ENCODE assay signal across 12 mouse cellular contexts in the genomic region with DNA sequence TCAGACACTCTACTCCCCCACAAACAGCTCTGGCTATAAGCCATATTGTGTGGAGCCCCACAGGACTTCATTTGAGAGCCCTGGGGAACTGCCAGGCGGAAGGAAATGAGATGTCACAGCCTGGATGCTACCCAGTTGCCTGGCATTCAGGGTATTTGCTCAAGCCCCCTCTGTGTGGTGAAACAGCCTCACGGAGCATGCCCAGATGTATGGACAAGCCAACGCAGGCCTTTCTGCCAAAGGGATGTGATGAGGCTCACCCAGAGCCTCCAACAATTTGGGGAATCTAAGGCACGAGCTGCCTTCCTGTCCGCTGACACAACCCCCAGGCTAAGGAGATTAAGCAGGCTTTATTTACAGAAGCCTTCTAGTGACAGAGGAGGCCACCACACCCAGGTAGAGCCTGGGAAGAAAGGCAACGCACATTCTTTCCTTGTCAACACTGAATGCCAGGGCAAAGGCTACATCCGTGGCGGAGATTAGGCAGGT.
DNase-seq lines count a peak whose midpoint lies in the region; ATAC-seq and TF ChIP-seq lines count a peak whose summit lies in the region.
"Had no signal": no experiment of that assay in that cellular context is flagged by ENCODE, and none has a peak within 500 bp of the region (broad histone marks: within the 10 kb centered on the region; RNA-seq: fewer than 3 reads in every experiment).

No protein-coding gene starts in this region.

- peaks cover 9% of the 10 kb centered on the region; the same call in 1 of the 2 replicates for H3K4me1 ChIP-seq in lung, embryonic 14.5 days (ENCODE audit: insufficient read depth)
- H3K4me1 ChIP-seq in intestine, embryonic 15.5 days (replicated peaks), result peaks cover 17% of the 10 kb centered on the region

- H3K4me2 ChIP-seq in lung, embryonic 14.5 days, result no peak overlapping the region
- no peak overlapping the region; the same call in 1 of the 2 replicates for H3K4me2 ChIP-seq in intestine, embryonic 15.5 days (replicated peaks)
- H3K4me2 ChIP-seq: limb, embryonic 13.5 days had no signal

- TF ChIP-seq CTCF in lung, embryonic 14.5 days (IDR thresholded peaks at IDR 0.05; ENCODE audit: low read depth), result no peak
- TF ChIP-seq CTCF in brain, embryonic 14.5 days (IDR thresholded peaks at IDR 0.05; ENCODE audit: borderline replicate concordance, extremely low read depth, insufficient read depth, insufficient read length), result no peak

- H3K9me3 ChIP-seq in lung, embryonic 14.5 days (ENCODE audit: low read depth, low read length), result no peaks in the 10 kb centered on the region
- no peaks in the 10 kb centered on the region for H3K9me3 ChIP-seq in intestine, embryonic 15.5 days
- H3K9me3 ChIP-seq: limb, embryonic 13.5 days had no signal

- no peak overlapping the region for H3K4me3 ChIP-seq in lung, embryonic 14.5 days (ENCODE audit: low read depth, low read length)
- no peak overlapping the region for H3K4me3 ChIP-seq in intestine, embryonic 15.5 days (replicated peaks)
- H3K4me3 ChIP-seq: limb, embryonic 13.5 days had no signal

- H3K27me3 ChIP-seq in lung, embryonic 14.5 days (ENCODE audit: insufficient read depth, low read length), result no peaks in the 10 kb centered on the region
- H3K27me3 ChIP-seq in intestine, embryonic 15.5 days (replicated peaks), result no peaks in the 10 kb centered on the region
- H3K27me3 ChIP-seq: limb, embryonic 13.5 days had no signal

- ATAC-seq in lung, embryonic 14.5 days (ENCODE audit: insufficient read depth), result 0 out of 2 replicates have a peak, but pooled peaks have one; percentile 9
- peak; percentile 90 for ATAC-seq in intestine, embryonic 15.5 days

- TF ChIP-seq POLR2A in brain, embryonic 14.5 days (IDR thresholded peaks at IDR 0.05; ENCODE audit: borderline replicate concordance, extremely low read depth, insufficient read depth, insufficient read length, poor library complexity, severe bottlenecking), result no peak

- no peaks in the 10 kb centered on the region for H3K36me3 ChIP-seq in lung, embryonic 14.5 days (ENCODE audit: insufficient read depth)
- no peaks in the 10 kb centered on the region for H3K36me3 ChIP-seq in intestine, embryonic 15.5 days
- H3K36me3 ChIP-seq: limb, embryonic 13.5 days had no signal

- H3K9ac ChIP-seq in lung, embryonic 14.5 days, result no peak overlapping the region
- H3K9ac ChIP-seq in intestine, embryonic 15.5 days, result no peak overlapping the region
- H3K9ac ChIP-seq: limb, embryonic 13.5 days had no signal

- intact Hi-C loops in left cerebral cortex, postnatal 10 days (cut with DNase I), result no loop called here

- 26% methylated on average over 8 of the region's 8 CpGs for WGBS in lung, embryonic 14.5 days
- WGBS in intestine, embryonic 15.5 days, result 33% methylated on average over 8 of the region's 8 CpGs

- DNase-seq in embryo, embryonic 10 days (ENCODE audit: low spot score), result peak; percentile 42
- DNase-seq in embryo, embryonic 9.5 days (ENCODE audit: extremely low spot score), result no peak
- peak; percentile 34 for DNase-seq in lung, embryonic 14.5 days
- DNase-seq in lung, postnatal 36 days, result no peak
- DNase-seq in brain, embryonic 14.5 days (ENCODE audit: low read depth), result peak; percentile 76
- no peak for DNase-seq in spleen, postnatal 4 days (ENCODE audit: low spot score in 2 of 2)
- DNase-seq in left cerebral cortex, postnatal 10 days (ENCODE audit: extremely low spot score in 1 of 2, low spot score in 2 of 2), result no peak
- DNase-seq: cerebellum, postnatal 36 days; gastrocnemius, postnatal 14 days; kidney, postnatal 25 days had no signal

- H3K27ac ChIP-seq in lung, embryonic 14.5 days (ENCODE audit: low read depth), result no peak overlapping the region
- no peak overlapping the region for H3K27ac ChIP-seq in intestine, embryonic 15.5 days
- H3K27ac ChIP-seq: limb, embryonic 13.5 days had no signal

Comparison
In these comparisons a context has a peak if more than half of its experiments do, and no peak if none do; other contexts are left out.
1. DNase-seq: peak in embryo, embryonic 10 days (single experiment), lung, embryonic 14.5 days (single experiment) and brain, embryonic 14.5 days (single experiment); none in embryo, embryonic 9.5 days (single experiment), lung, postnatal 36 days (single experiment), spleen, postnatal 4 days (0 of 2) and left cerebral cortex, postnatal 10 days (0 of 2).